Mouse (Mus musculus) frontal cortex, postnatal 36 days (tissue): ENCODE data around the gene Cybc1.
A peak's percentile ranks its signal among the peaks of the same experiment; 100 is the strongest.

Experiments used
- DNase-seq, 2 experiments: peaks; one replicate each; pipeline ENCODE4 v3.0.0; 2022; ENCODE audit warnings: low spot score in 2 of 2

Gene Cybc1

GRCm38 (mm10) chr11:121216831-121217230 lies 12.3 kb downstream of the Cybc1 start:
- DNase-seq = no peak

- peak; percentile 89 to 93 for DNase-seq
Measured at GRCm38 (mm10) chr11:121204161-121205006, 24.7 kb downstream of the Cybc1 start, which contains the start of the genes Hexdc and Ogfod3. Hexdc (plus strand) TSS chr11:121204433. Ogfod3 (minus strand) TSS chr11:121204711.

- no peak for DNase-seq
Measured at GRCm38 (mm10) chr11:121203859-121204160, 25.3 kb downstream of the Cybc1 start.

- DNase-seq = peak in 1 of 2 experiments; percentile 53
Measured at GRCm38 (mm10) chr11:121201436-121202198, 27.5 kb downstream of the Cybc1 start.

GRCm38 (mm10) chr11:121200781-121201180 lies 28.3 kb downstream of the Cybc1 start:
- no peak for DNase-seq

- DNase-seq = no peak
Measured at GRCm38 (mm10) chr11:121199851-121200250, 29.3 kb downstream of the Cybc1 start.

GRCm38 (mm10) chr11:121198622-121199021 lies 30.5 kb downstream of the Cybc1 start:
- no peak for DNase-seq

GRCm38 (mm10) chr11:121193415-121193814 lies 35.7 kb downstream of the Cybc1 start:
- no peak for DNase-seq

GRCm38 (mm10) chr11:121192742-121193141 lies 36.4 kb downstream of the Cybc1 start:
- no peak for DNase-seq

- DNase-seq = no peak
Measured at GRCm38 (mm10) chr11:121189681-121190080, 39.4 kb downstream of the Cybc1 start.

GRCm38 (mm10) chr11:121176285-121177270 lies 52.5 kb downstream of the Cybc1 start:
- peak; percentile 18 to 24 for DNase-seq

- no peak for DNase-seq
Measured at GRCm38 (mm10) chr11:121174234-121174633, 54.9 kb downstream of the Cybc1 start.

- no peak for DNase-seq
Measured at GRCm38 (mm10) chr11:121173203-121173602, 55.9 kb downstream of the Cybc1 start.
